In the genomic region with DNA sequence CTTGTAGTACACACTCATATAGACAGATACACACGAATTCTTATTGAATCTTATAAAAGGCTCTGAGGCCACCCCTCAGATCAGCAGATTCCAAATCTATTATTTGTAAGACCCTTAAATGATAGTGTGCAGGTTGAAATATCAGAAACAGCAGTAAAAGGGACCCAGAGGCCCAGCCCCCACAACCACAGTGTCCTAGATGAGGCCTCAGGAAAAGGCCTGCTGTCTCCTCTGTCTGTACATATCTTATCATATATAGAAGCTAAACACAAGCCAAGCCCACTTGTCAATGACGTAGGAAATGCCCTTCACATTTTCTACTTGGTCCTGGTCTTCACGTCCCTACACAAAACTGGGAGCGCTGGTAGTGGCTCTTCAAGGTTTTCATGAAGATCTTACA, we compare ENCODE assay signal across 29 mouse cellular contexts. TPM values are rescaled to one million over a fixed set of nuclear protein-coding genes. Genes with fewer than 3 reads are reported as not detected.
DNase-seq lines count a peak whose midpoint lies in the region; ATAC-seq and TF ChIP-seq lines count a peak whose summit lies in the region.
"Had no signal": no experiment of that assay in that cellular context is flagged by ENCODE, and none has a peak within 500 bp of the region (broad histone marks: within the 10 kb centered on the region; RNA-seq: fewer than 3 reads in every experiment).

No protein-coding gene starts in this region.

- no peak overlapping the region for H3K4me3 ChIP-seq in layer of hippocampus, adult 2 months
- H3K4me3 ChIP-seq in liver, embryonic 11.5 days (ENCODE audit: low read depth, low read length) = no peak overlapping the region
- H3K4me3 ChIP-seq in MEL (ENCODE audit: control insufficient read depth in 1 of 2, insufficient read depth in 1 of 2, low read depth in 2 of 2, low read length in 2 of 2) = no peak overlapping the region
- no peak overlapping the region for H3K4me3 ChIP-seq in liver, embryonic 14.5 days (ENCODE audit: insufficient read depth in 1 of 2, low read depth in 2 of 2, low read length in 2 of 2)
- H3K4me3 ChIP-seq in lung, adult 2 months (replicated peaks; ENCODE audit: extremely low read depth, low read depth, low read length) = no peak overlapping the region
- no peak overlapping the region for H3K4me3 ChIP-seq in forebrain, postnatal 0 days (ENCODE audit: low read depth, low read length)
- H3K4me3 ChIP-seq: embryonic facial prominence, embryonic 10.5 days; embryonic facial prominence, embryonic 13.5 days; erythroblast, embryonic 14.5 days; forebrain, embryonic 12.5 days; forebrain, embryonic 15.5 days; heart, adult 2 months; heart, embryonic 10.5 days; heart, embryonic 13.5 days had no signal

- no peak for TF ChIP-seq RAD21 in MEL (IDR thresholded peaks at IDR 0.05; ENCODE audit: low read depth, low read length)

- no peaks in the 10 kb centered on the region for H3K36me3 ChIP-seq in liver, embryonic 11.5 days (ENCODE audit: control insufficient read depth, insufficient read depth, low read length)
- H3K36me3 ChIP-seq in MEL (ENCODE audit: control insufficient read depth in 1 of 2, insufficient read depth in 2 of 2, low read length in 2 of 2) = no peaks in the 10 kb centered on the region; a peak in 1 of 4 replicates
- no peaks in the 10 kb centered on the region for H3K36me3 ChIP-seq in liver, embryonic 14.5 days (replicated peaks; ENCODE audit: control insufficient read depth, insufficient read depth, low read depth)
- peaks cover 7% of the 10 kb centered on the region for H3K36me3 ChIP-seq in forebrain, postnatal 0 days (ENCODE audit: insufficient read depth)
- H3K36me3 ChIP-seq: embryonic facial prominence, embryonic 10.5 days; forebrain, embryonic 12.5 days; heart, embryonic 10.5 days had no signal

- no peak for TF ChIP-seq EP300 in MEL (IDR thresholded peaks at IDR 0.05; ENCODE audit: low read depth in 1 of 2, low read length in 2 of 2)
- TF ChIP-seq EP300 in liver, embryonic 14.5 days (IDR thresholded peaks at IDR 0.05; ENCODE audit: low read depth) = no peak

- TF ChIP-seq CTCF in layer of hippocampus, adult 2 months (conservative IDR thresholded peaks at IDR 0.05) = no peak
- no peak for TF ChIP-seq CTCF in MEL (IDR thresholded peaks at IDR 0.05 in 2 of 3, conservative IDR thresholded peaks at IDR 0.05 in 1 of 3; ENCODE audit: control insufficient read depth in 1 of 3, insufficient read depth in 1 of 3, low read depth in 2 of 3, low read length in 3 of 3, poor library complexity in 1 of 3, severe bottlenecking in 1 of 3)
- TF ChIP-seq CTCF in liver, embryonic 14.5 days (IDR thresholded peaks at IDR 0.05; ENCODE audit: low read depth) = no peak
- no peak for TF ChIP-seq CTCF in lung, adult 2 months (IDR thresholded peaks at IDR 0.05; ENCODE audit: insufficient read depth, low read length)
- no peak for TF ChIP-seq CTCF in forebrain, postnatal 0 days (IDR thresholded peaks at IDR 0.05; ENCODE audit: low read depth)

- no peak for DNase-seq in layer of hippocampus, adult 2 months (ENCODE audit: low spot score in 2 of 2)
- DNase-seq in layer of hippocampus, postnatal 25 days (ENCODE audit: extremely low spot score in 1 of 2, low spot score in 1 of 2) = no peak
- DNase-seq in liver, embryonic 11.5 days (ENCODE audit: low spot score) = no peak
- DNase-seq in liver (no peak), MEL (ENCODE audit: low read depth, low spot score) (no peak)
- no peak for DNase-seq in liver, embryonic 14.5 days (ENCODE audit: low read depth in 3 of 3, low spot score in 3 of 3)
- DNase-seq in lung, adult 2 months = no peak
- no peak for DNase-seq in forebrain, postnatal 0 days
- DNase-seq: adrenal gland, adult 2 months; adrenal gland, postnatal 14 days; cerebellum, adult 11 months; cerebellum, adult 2 months; cerebellum, adult 9-11 months; cerebellum, postnatal 25 days; embryo, embryonic 11 days; gastrocnemius, postnatal 10 days; gastrocnemius, postnatal 36 days; heart, adult 2 months; heart, postnatal 14 days; heart, postnatal 4 days had no signal

- H3K79me2 ChIP-seq in MEL (ENCODE audit: control insufficient read depth, insufficient read depth, low read length, poor library complexity) = no peaks in the 10 kb centered on the region; the same call in 1 of the 2 replicates

- H3K9me3 ChIP-seq in liver, embryonic 11.5 days (ENCODE audit: control insufficient read depth, low read length) = no peaks in the 10 kb centered on the region
- no peaks in the 10 kb centered on the region for H3K9me3 ChIP-seq in MEL (replicated peaks; ENCODE audit: insufficient read depth, low read length)
- no peaks in the 10 kb centered on the region for H3K9me3 ChIP-seq in liver, embryonic 14.5 days (ENCODE audit: control insufficient read depth, low read length)
- H3K9me3 ChIP-seq in forebrain, postnatal 0 days (ENCODE audit: low read length) = no peaks in the 10 kb centered on the region
- H3K9me3 ChIP-seq: embryonic facial prominence, embryonic 10.5 days; embryonic facial prominence, embryonic 13.5 days; forebrain, embryonic 12.5 days; forebrain, embryonic 15.5 days; heart, embryonic 10.5 days; heart, embryonic 13.5 days had no signal

- H3K4me2 ChIP-seq in liver, embryonic 11.5 days = no peak overlapping the region
- H3K4me2 ChIP-seq in liver, embryonic 14.5 days (ENCODE audit: low read depth) = no peak overlapping the region
- H3K4me2 ChIP-seq in forebrain, postnatal 0 days (ENCODE audit: low read depth) = no peak overlapping the region
- H3K4me2 ChIP-seq: embryonic facial prominence, embryonic 13.5 days; forebrain, embryonic 12.5 days; forebrain, embryonic 15.5 days; heart, embryonic 13.5 days; hindbrain, embryonic 14.5 days had no signal

- H3K27me3 ChIP-seq in liver, embryonic 11.5 days (replicated peaks; ENCODE audit: control insufficient read depth, insufficient read depth, low read length) = no peaks in the 10 kb centered on the region
- no peaks in the 10 kb centered on the region for H3K27me3 ChIP-seq in MEL (ENCODE audit: control insufficient read depth in 1 of 2, insufficient read depth in 2 of 2, low read length in 2 of 2)
- H3K27me3 ChIP-seq in liver, embryonic 14.5 days (ENCODE audit: control insufficient read depth, insufficient read depth, low read length) = no peaks in the 10 kb centered on the region
- H3K27me3 ChIP-seq in forebrain, postnatal 0 days (ENCODE audit: insufficient read depth, low read length) = no peaks in the 10 kb centered on the region
- H3K27me3 ChIP-seq: embryonic facial prominence, embryonic 13.5 days; forebrain, embryonic 12.5 days; forebrain, embryonic 15.5 days; heart, embryonic 13.5 days; Patski had no signal

- 42% methylated on average over 4 of the region's 4 CpGs for WGBS in liver, embryonic 11.5 days
- WGBS in liver, embryonic 14.5 days (ENCODE audit: insufficient replicate concordance) = 26% methylated on average over 4 of the region's 4 CpGs
- WGBS in lung, adult 2 months = 80% methylated on average over 4 of the region's 4 CpGs
- WGBS in forebrain, postnatal 0 days = 93% methylated on average over 4 of the region's 4 CpGs

- peak overlapping the region; percentile 28; the same call in 1 of the 2 replicates for H3K27ac ChIP-seq in layer of hippocampus, adult 2 months
- H3K27ac ChIP-seq in liver, embryonic 11.5 days (ENCODE audit: low read depth, low read length) = no peak overlapping the region
- H3K27ac ChIP-seq in MEL (ENCODE audit: control insufficient read depth, low read depth, low read length) = no peak overlapping the region
- no peak overlapping the region for H3K27ac ChIP-seq in liver, embryonic 14.5 days
- H3K27ac ChIP-seq in forebrain, postnatal 0 days (ENCODE audit: low read depth, low read length) = no peak overlapping the region
- H3K27ac ChIP-seq: embryonic facial prominence, embryonic 10.5 days; embryonic facial prominence, embryonic 13.5 days; forebrain, embryonic 12.5 days; forebrain, embryonic 15.5 days; heart, adult 2 months; heart, embryonic 10.5 days; heart, embryonic 13.5 days; hindbrain, embryonic 14.5 days had no signal

- TF ChIP-seq POLR2A in MEL (IDR thresholded peaks at IDR 0.05; ENCODE audit: control insufficient read depth in 1 of 2, insufficient read depth in 1 of 2, low read depth in 1 of 2, low read length in 2 of 2, poor library complexity in 1 of 2) = no peak
- no peak for TF ChIP-seq POLR2A in lung, adult 2 months (IDR thresholded peaks at IDR 0.05; ENCODE audit: borderline replicate concordance, extremely low read depth, low read depth, low read length)

- H3K9ac ChIP-seq in liver, embryonic 11.5 days (ENCODE audit: low read depth, low read length) = no peak overlapping the region
- H3K9ac ChIP-seq in MEL (ENCODE audit: control insufficient read depth, low read depth, low read length, poor library complexity, severe bottlenecking) = no peak overlapping the region
- H3K9ac ChIP-seq in liver, embryonic 14.5 days (replicated peaks) = no peak overlapping the region
- no peak overlapping the region for H3K9ac ChIP-seq in forebrain, postnatal 0 days
- H3K9ac ChIP-seq: embryonic facial prominence, embryonic 13.5 days; forebrain, embryonic 12.5 days; forebrain, embryonic 15.5 days; heart, embryonic 13.5 days; hindbrain, embryonic 14.5 days had no signal

- peaks cover 17% of the 10 kb centered on the region for H3K4me1 ChIP-seq in liver, embryonic 11.5 days (replicated peaks; ENCODE audit: control insufficient read depth, insufficient read depth, low read length)
- no peaks in the 10 kb centered on the region; a peak in 1 of 4 replicates for H3K4me1 ChIP-seq in MEL (ENCODE audit: control insufficient read depth in 1 of 2, insufficient read depth in 2 of 2, low read length in 2 of 2)
- H3K4me1 ChIP-seq in liver, embryonic 14.5 days (replicated peaks; ENCODE audit: control insufficient read depth in 2 of 2, insufficient read depth in 2 of 2, low read length in 1 of 2) = peaks cover 0 to 12% of the 10 kb centered on the region in 2 experiments; a peak in 3 of 4 replicates
- no peaks in the 10 kb centered on the region for H3K4me1 ChIP-seq in lung, adult 2 months (ENCODE audit: control insufficient read depth, insufficient read depth, low read length)
- H3K4me1 ChIP-seq in forebrain, postnatal 0 days (ENCODE audit: insufficient read depth) = no peaks in the 10 kb centered on the region
- H3K4me1 ChIP-seq: embryonic facial prominence, embryonic 10.5 days; forebrain, embryonic 15.5 days had no signal

- peak; percentile 81 for ATAC-seq in liver, embryonic 11.5 days (replicated peaks; ENCODE audit: low FRiP score)
- ATAC-seq in liver, embryonic 14.5 days (ENCODE audit: insufficient read depth) = 0 out of 2 replicates have a peak, but pooled peaks have one; percentile 37
- no peak for ATAC-seq in forebrain, postnatal 0 days
- ATAC-seq: forebrain, embryonic 15.5 days; Patski had no signal

RNA-seq across cellular contexts. Expression of gene Dip2a, which starts 16.0 kb away (rescaled TPM):
- 10 to 100 TPM; 50.9 to 51.0 TPM for total RNA-seq in layer of hippocampus, adult 2 months (2021)
- total RNA-seq in layer of hippocampus, postnatal 25 days (2021) = 10 to 100 TPM; 55.2 to 56.6 TPM
- 1.9 and 2.0 TPM in 2 replicates for polyA plus RNA-seq in liver, embryonic 11.5 days (2014; fragmentation: Nextera tagmentation; extraction: Ambion mirVana)
- total RNA-seq in MEL (2012; rRNA removed) = 2.6 and 2.8 TPM in 2 replicates
- polyA plus RNA-seq in MEL (2012; ENCODE audit: insufficient read depth in 1 of 2, insufficient read length in 2 of 2, low read depth in 1 of 2, low replicate concordance in 2 of 2, missing spikeins in 1 of 2) = 1 to 10 TPM in 1 of 2 experiments, not detected in 1; 5.7 TPM
- polyA plus RNA-seq in liver, embryonic 14.5 days (2012; rRNA removed) = 1.7 and 1.8 TPM in 2 replicates
- polyA plus RNA-seq in liver, embryonic 14.5 days (2014; fragmentation: Nextera tagmentation; extraction: Ambion mirVana) = 0.62 and 0.69 TPM in 2 replicates
- polyA plus RNA-seq in lung, adult 2 months (2012; rRNA removed) = 20.3 and 25.3 TPM in 2 replicates
- total RNA-seq in forebrain, postnatal 0 days (2014; rRNA removed) = 46.5 and 49.0 TPM in 2 replicates
- polyA plus RNA-seq in forebrain, postnatal 0 days (2015; fragmentation: Nextera tagmentation; extraction: Ambion mirVana) = 6.2 and 8.7 TPM in 2 replicates
